Mouse (Mus musculus) erythroblast, embryonic 14.5 days (primary cell): ENCODE data around the gene Phc1.

ENCODE experiments used
- GATA1 ChIP-seq: IDR thresholded peaks from 2 replicates; pipeline ENCODE4 v1.6.1; 2012; ENCODE audit warnings: low read length, inconsistent platforms, mixed read lengths
- TAL1 ChIP-seq: IDR thresholded peaks from 3 replicates; pipeline ENCODE4 v1.6.1; 2012; ENCODE audit warnings: low read length, inconsistent platforms, mixed read lengths

DNA sequence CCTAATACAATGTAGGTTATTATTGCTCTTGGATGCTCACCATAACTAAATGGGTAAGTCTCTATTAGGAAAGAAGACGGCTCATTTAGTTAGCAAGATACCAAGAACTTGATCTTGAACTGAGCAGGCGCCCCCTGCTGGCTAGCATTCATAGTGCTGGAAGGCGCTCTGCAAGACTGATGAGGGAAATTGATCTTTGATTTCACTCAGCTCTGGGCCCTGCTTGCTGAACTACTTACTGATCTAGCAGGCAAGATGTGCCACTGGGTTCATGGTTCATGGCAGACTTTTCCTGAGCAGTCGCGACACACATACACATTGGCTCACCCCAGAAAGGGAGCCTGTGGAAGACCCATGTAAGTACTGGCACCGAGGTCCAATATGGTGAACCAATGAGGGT, 36.0 kb downstream of the Phc1 start:
- no peak for TF ChIP-seq TAL1
- TF ChIP-seq GATA1 = no peak
